Mouse (Mus musculus) layer of hippocampus, adult 11-12 months (tissue): ENCODE results near the gene Cks2.

ENCODE experiments used
- DNase-seq: peaks from one replicate; pipeline ENCODE4 v3.0.0; 2022; ENCODE audit warnings: low spot score

Gene Cks2

DNA sequence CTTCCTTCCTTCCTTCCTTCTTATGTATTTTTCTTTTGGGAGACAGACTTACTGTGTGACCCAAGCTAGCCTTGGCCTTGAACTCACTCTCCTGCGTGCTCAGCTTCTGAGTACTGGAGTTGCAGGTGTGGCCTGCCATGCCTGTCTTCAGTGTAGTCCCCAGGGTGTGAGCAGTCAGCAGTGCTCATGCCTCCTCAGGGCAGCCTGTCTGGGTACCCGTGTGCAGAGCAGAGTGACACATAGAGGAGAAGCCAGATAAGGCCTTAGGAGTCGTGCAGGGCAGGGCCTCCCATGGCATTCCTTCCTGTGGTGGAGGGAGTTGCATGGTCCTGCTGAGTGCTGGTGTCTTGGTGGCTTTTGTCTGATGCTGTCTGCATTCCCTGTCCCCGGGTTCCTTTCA lies 34.3 kb downstream of the Cks2 start:
- no peak for DNase-seq

- DNase-seq = no peak
These were observed 36.0 kb downstream of the Cks2 start for GRCm38 (mm10) chr13:51681076-51681475.

DNA sequence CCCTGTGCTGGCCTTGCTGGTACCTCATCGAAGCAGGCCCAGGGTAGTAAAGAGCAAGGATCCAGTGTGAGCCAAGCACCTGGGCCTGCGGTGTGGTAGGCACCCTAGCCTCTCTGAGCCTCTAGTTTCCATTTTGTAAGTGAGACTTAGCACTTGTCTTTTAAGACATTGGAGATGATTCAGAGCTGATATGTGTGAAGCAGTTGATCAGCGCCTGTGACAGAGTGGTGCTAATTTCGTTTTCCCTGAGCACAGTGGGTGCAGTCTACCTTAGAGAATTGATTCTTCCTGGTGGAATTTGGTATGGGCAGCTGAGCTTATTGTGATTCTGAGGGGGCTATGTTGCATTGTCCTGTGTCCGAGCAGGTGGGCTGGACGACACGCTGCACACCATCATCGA lies 36.6 kb downstream of the Cks2 start:
- no peak for DNase-seq

DNA sequence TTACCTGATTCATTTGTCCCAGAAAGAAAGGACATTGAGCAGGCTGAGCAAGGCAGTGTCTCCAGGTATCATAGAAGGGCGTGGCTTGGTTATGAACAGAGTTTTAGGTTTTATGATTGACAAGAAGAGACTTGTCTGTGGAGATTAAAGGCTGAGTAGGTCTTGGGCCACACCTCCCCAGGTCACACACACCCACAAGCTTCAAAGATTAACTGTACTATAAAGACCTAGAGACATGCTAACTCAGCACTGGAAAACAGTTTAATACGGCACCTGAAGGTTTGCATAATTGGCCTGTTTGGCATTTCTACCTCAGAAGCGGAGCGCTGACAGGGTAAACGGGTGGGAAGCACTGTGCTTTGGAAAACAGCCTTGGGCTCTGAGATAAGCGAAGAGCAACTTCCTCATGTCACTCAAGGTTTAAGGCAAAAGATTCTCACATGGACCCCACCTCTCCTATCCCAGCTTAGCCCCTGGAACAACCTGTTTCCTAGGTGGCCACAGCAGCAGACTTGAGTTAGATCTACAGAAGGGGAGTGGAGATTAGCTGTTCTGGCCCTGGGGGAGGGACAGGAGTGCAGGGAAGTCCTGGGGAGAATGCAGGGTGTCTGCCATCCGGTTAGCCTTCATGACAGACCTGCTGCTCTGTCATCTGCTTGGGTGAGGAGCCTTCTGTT lies 40.4 kb downstream of the Cks2 start:
- no peak for DNase-seq

DNA sequence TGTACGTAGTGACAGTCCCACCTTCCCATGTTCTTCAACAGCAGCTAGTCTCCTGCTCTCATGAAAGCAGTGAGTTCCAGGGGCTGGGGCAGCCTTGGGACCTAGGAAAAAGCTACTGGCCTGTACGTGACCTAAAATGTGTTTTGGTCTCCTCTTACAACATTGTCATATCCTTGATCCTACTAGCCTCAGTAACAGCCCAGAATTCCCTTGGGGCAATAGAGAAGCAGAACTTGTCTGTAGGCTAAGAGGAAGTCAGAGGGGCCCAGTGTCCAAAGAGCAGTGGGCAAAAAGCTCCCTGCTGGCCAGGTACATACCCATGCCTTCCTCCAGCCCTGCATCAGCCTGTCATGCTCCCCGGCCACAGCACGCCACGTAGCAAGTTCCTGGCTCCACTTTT lies 41.9 kb downstream of the Cks2 start:
- no peak for DNase-seq

- DNase-seq = no peak
These were observed 43.7 kb downstream of the Cks2 start for GRCm38 (mm10) chr13:51688688-51689087.

DNA sequence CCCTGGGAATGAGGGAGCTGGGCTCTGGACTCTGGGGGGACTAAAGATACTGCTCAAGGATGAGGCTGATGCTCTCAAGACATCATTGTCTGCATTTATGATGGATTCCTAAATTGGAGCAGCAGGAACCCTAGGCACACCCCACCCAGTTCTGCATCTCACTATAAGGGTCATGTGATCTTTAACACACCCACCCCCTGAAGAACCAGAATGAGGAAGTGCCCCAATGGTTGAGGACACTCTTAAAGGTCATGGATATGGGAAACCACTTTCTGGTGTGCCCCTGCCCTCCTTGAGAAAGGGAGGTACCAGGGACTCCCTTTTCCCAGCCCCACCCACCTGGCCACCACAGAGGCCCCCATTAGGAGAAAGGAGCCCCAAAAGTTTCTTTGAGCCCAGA lies 51.4 kb downstream of the Cks2 start:
- no peak for DNase-seq

DNA sequence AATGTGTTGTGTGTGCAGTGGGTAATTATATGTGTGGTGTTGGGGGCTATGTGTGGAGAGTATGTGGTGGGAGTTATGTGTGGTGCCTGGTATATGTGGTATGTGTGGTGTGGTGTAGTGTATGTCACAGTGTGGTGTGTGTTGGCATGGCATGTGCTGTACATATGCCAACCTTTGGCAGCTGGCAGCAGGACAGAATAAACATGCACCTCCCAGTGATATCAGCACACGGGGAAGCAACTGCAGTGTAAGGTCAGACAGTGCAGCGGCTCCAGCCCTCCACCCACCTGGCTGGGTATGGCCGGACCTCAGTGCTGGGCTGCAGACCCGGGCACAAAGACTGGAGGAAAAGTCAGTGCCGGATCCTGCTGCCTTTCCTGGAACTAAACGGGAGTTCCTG lies 52.4 kb downstream of the Cks2 start:
- DNase-seq = no peak

- DNase-seq = no peak
These were observed 52.9 kb downstream of the Cks2 start for GRCm38 (mm10) chr13:51697897-51698296.

DNA sequence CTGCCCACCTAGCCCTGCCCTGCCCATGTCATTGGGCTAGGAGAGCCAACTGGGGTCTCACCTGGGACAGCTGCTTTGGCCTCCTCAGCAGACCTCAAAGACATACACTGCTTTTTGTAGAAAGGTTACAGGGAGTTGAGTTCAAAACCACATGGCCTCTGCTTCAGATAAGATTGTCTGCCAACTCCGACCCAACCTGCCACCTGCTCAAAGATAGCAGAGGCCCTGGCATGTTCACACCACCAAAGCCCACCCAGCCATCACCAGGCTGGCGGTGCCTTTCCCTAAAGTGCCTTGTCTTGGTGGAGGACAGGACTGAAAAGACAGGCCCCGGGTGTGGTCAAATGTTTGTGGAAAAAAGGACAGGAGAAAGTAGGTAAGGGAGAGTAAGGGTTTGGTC lies 53.3 kb downstream of the Cks2 start:
- no peak for DNase-seq
